Comparison of ENCODE assay signal across 19 mouse cellular contexts in genomic region chr2:50667180-50667579, GRCm38 (mm10).
DNase-seq lines count a peak whose midpoint lies in the region; ATAC-seq and TF ChIP-seq lines count a peak whose summit lies in the region.
"Had no signal": no experiment of that assay in that cellular context is flagged by ENCODE, and none has a peak within 500 bp of the region (broad histone marks: within the 10 kb centered on the region; RNA-seq: fewer than 3 reads in every experiment).

No protein-coding gene starts in this region.

- no peak overlapping the region for H3K9ac ChIP-seq in forebrain, embryonic 16.5 days (replicated peaks; ENCODE audit: low read depth, low read length)
- no peak overlapping the region for H3K9ac ChIP-seq in forebrain, embryonic 15.5 days (replicated peaks)
- H3K9ac ChIP-seq in kidney, postnatal 0 days (ENCODE audit: low read depth, low read length) = no peak overlapping the region
- H3K9ac ChIP-seq: hindbrain, embryonic 12.5 days; hindbrain, embryonic 15.5 days had no signal

- peak; percentile 66 for ATAC-seq in forebrain, embryonic 16.5 days
- no peak for ATAC-seq in forebrain, embryonic 15.5 days (replicated peaks)
- ATAC-seq in kidney, postnatal 0 days (replicated peaks; ENCODE audit: low FRiP score, low read depth) = no peak
- ATAC-seq: CD4-positive, CD25-positive, alpha-beta regulatory T cell, adult 4 months; intestine, postnatal 0 days had no signal

- DNase-seq in kidney, postnatal 0 days (ENCODE audit: low spot score) = peak; percentile 10
- no peak for DNase-seq in kidney, adult 9 months
- peak; percentile 18 for DNase-seq in retina, embryonic 14.5 days (ENCODE audit: low spot score)
- no peak for DNase-seq in retina, postnatal 1 day
- no peak for DNase-seq in left cerebral cortex, adult 8-10 months (ENCODE audit: low spot score in 2 of 2)
- DNase-seq: adrenal gland, adult 2 months; adrenal gland, postnatal 14 days; cerebellum, adult 18-20 months; cerebellum, adult 9-10 months; cerebellum, postnatal 14 days; gastrocnemius, postnatal 25 days; heart, adult 2 months had no signal

- no peak overlapping the region for H3K27ac ChIP-seq in forebrain, embryonic 16.5 days (ENCODE audit: low read length)
- no peak overlapping the region for H3K27ac ChIP-seq in forebrain, embryonic 15.5 days (replicated peaks)
- no peak overlapping the region for H3K27ac ChIP-seq in kidney, postnatal 0 days
- H3K27ac ChIP-seq: heart, adult 2 months; hindbrain, embryonic 12.5 days; hindbrain, embryonic 15.5 days had no signal

- TF ChIP-seq CTCF in kidney, postnatal 0 days (IDR thresholded peaks at IDR 0.05; ENCODE audit: low read depth) = no peak

- no peaks in the 10 kb centered on the region for H3K27me3 ChIP-seq in forebrain, embryonic 16.5 days (replicated peaks; ENCODE audit: control insufficient read depth, insufficient read depth, low read length)
- H3K27me3 ChIP-seq in forebrain, embryonic 15.5 days = no peaks in the 10 kb centered on the region
- no peaks in the 10 kb centered on the region for H3K27me3 ChIP-seq in kidney, postnatal 0 days (ENCODE audit: insufficient read depth, low read length)
- H3K27me3 ChIP-seq: hindbrain, embryonic 12.5 days; hindbrain, embryonic 15.5 days had no signal

- H3K4me1 ChIP-seq in forebrain, embryonic 16.5 days (replicated peaks; ENCODE audit: control insufficient read depth, insufficient read depth, low read length) = no peaks in the 10 kb centered on the region
- H3K4me1 ChIP-seq in forebrain, embryonic 15.5 days = no peaks in the 10 kb centered on the region
- H3K4me1 ChIP-seq in kidney, postnatal 0 days (replicated peaks; ENCODE audit: insufficient read depth, low read length) = no peaks in the 10 kb centered on the region
- H3K4me1 ChIP-seq: hindbrain, embryonic 12.5 days had no signal

- H3K4me2 ChIP-seq in forebrain, embryonic 16.5 days (ENCODE audit: low read length) = no peak overlapping the region
- no peak overlapping the region for H3K4me2 ChIP-seq in forebrain, embryonic 15.5 days (replicated peaks)
- H3K4me2 ChIP-seq in kidney, postnatal 0 days (ENCODE audit: low read length) = no peak overlapping the region
- H3K4me2 ChIP-seq: heart, embryonic 11.5 days; hindbrain, embryonic 12.5 days; hindbrain, embryonic 15.5 days had no signal

- H3K4me3 ChIP-seq in forebrain, embryonic 16.5 days (replicated peaks; ENCODE audit: low read length) = no peak overlapping the region
- H3K4me3 ChIP-seq in forebrain, embryonic 15.5 days = no peak overlapping the region
- no peak overlapping the region for H3K4me3 ChIP-seq in kidney, postnatal 0 days (replicated peaks; ENCODE audit: low read depth, low read length)
- H3K4me3 ChIP-seq: heart, adult 2 months; hindbrain, embryonic 12.5 days; hindbrain, embryonic 15.5 days had no signal

- no peaks in the 10 kb centered on the region for H3K9me3 ChIP-seq in forebrain, embryonic 16.5 days (ENCODE audit: control insufficient read depth, low read length)
- H3K9me3 ChIP-seq in forebrain, embryonic 15.5 days = no peaks in the 10 kb centered on the region
- no peaks in the 10 kb centered on the region for H3K9me3 ChIP-seq in kidney, postnatal 0 days (replicated peaks; ENCODE audit: low read length)
- H3K9me3 ChIP-seq: hindbrain, embryonic 12.5 days; hindbrain, embryonic 15.5 days had no signal

- no peaks in the 10 kb centered on the region for H3K36me3 ChIP-seq in forebrain, embryonic 16.5 days (ENCODE audit: control insufficient read depth, insufficient read depth)
- no peaks in the 10 kb centered on the region for H3K36me3 ChIP-seq in forebrain, embryonic 15.5 days
- H3K36me3 ChIP-seq in kidney, postnatal 0 days (ENCODE audit: insufficient read depth, low read length) = no peaks in the 10 kb centered on the region
- H3K36me3 ChIP-seq: hindbrain, embryonic 12.5 days; hindbrain, embryonic 15.5 days had no signal

- 42% methylated on average over 3 of the region's 3 CpGs for WGBS in forebrain, embryonic 16.5 days
- 44% methylated on average over 3 of the region's 3 CpGs for WGBS in forebrain, embryonic 15.5 days
- WGBS in kidney, postnatal 0 days = 60% methylated on average over 3 of the region's 3 CpGs

Comparison
In these comparisons a context has a peak if more than half of its experiments do, and no peak if none do; other contexts are left out.
1. DNase-seq: peak in kidney, postnatal 0 days (single experiment) and retina, embryonic 14.5 days (single experiment); none in kidney, adult 9 months (single experiment), retina, postnatal 1 day (single experiment) and left cerebral cortex, adult 8-10 months (0 of 2).